Mouse (Mus musculus) liver, adult 2 months (tissue): ENCODE measurements around the gene Chchd3.

Experiments
- CTCF ChIP-seq: fragments of 200-500 bp; IDR thresholded peaks from 2 replicates; pipeline ENCODE4 v1.5.1; 2011; ENCODE audit warnings: low read depth, low read length, control low read depth
- POLR2A ChIP-seq: fragments of 200-500 bp; IDR thresholded peaks from 2 replicates; pipeline ENCODE4 v1.6.1; 2011; ENCODE audit warnings: low read length, control low read depth; ENCODE audit not compliant: insufficient read depth; ENCODE audit errors: extremely low read depth

DNA sequence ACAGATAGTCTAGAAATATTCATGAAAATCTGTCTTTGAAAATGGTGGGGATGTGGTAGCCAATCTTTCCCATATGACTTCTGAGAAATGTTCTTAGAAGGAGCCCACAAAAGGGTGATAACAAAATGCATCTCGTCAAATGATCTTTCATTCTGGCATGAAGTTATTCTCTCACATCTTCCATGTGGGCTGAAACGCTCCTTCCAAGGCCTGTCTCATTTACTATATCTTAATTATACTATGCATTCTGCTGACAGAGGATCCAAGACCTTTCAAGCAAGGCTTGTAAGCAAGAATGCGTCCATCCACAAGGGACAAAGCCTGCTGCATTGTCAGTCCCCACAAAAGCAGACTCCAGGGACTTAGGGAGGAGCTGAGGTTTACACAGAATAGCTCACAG is 185.9 kb downstream of the Chchd3 start:
- no peak for TF ChIP-seq CTCF
- no peak for TF ChIP-seq POLR2A
